Mouse (Mus musculus): ENCODE measurements at regions not wholly inside any gene's neighbourhood (a gene's known extent, or its start where the extent isn't known, plus 50 kb on each side); places are given as distances from the start of the nearest gene placed in this dataset.
"Not testable (repeated sequence)": the region's sequence is repeated elsewhere in the genome, so short reads cannot be mapped to it uniquely, and the experiment has no call there.

- no peak overlapping the region for H3K4me3 ChIP-seq
- H3K36me3 ChIP-seq, result no peaks in the 10 kb centered on the region
- H3K27ac ChIP-seq, result no peak overlapping the region
- no peaks in the 10 kb centered on the region for H3K9me3 ChIP-seq
- H3K27me3 ChIP-seq, result no peaks in the 10 kb centered on the region
- H3K4me1 ChIP-seq, result no peaks in the 10 kb centered on the region
- ATAC-seq (ENCODE audit: insufficient number of reproducible peaks, low FRiP score, low TSS enrichment, low read depth), result no peak
- 72% methylated on average over 2 of the region's 2 CpGs for WGBS
- H3K4me2 ChIP-seq, result no peak overlapping the region
- H3K9ac ChIP-seq, result no peak overlapping the region
Observed at GRCm38 (mm10) chr13:102011965-102012364, 243.9 kb upstream of the Pik3r1 start.

GRCm38 (mm10) chr13:102014514-102014913 is 246.5 kb upstream of the Pik3r1 start:
- Histone ChIP-seq H3K27ac (no peak overlapping the region), H3K9ac (no peak overlapping the region), H3K4me3 (no peak overlapping the region), H3K9me3 (no peaks in the 10 kb centered on the region), H3K27me3 (no peaks in the 10 kb centered on the region), H3K4me1 (no peaks in the 10 kb centered on the region), H3K36me3 (no peaks in the 10 kb centered on the region), H3K4me2 (no peak overlapping the region)
- 76% methylated on average over 2 of the region's 2 CpGs for WGBS
- ATAC-seq (ENCODE audit: insufficient number of reproducible peaks, low FRiP score, low TSS enrichment, low read depth), result no peak

- Histone ChIP-seq H3K9me3 (no peaks in the 10 kb centered on the region), H3K36me3 (no peaks in the 10 kb centered on the region), H3K4me3 (no peak overlapping the region), H3K27me3 (no peaks in the 10 kb centered on the region), H3K4me2 (no peak overlapping the region), H3K27ac (no peak overlapping the region), H3K9ac (no peak overlapping the region), H3K4me1 (no peaks in the 10 kb centered on the region)
- ATAC-seq (ENCODE audit: insufficient number of reproducible peaks, low FRiP score, low TSS enrichment, low read depth), result no peak
- 62% methylated on average over 3 of the region's 3 CpGs for WGBS
Observed at GRCm38 (mm10) chr13:102014958-102015357, 246.9 kb upstream of the Pik3r1 start.

- 88% methylated on average over 5 of the region's 5 CpGs for WGBS
- Histone ChIP-seq H3K4me2 (no peak overlapping the region), H3K27ac (no peak overlapping the region), H3K36me3 (no peaks in the 10 kb centered on the region), H3K9ac (no peak overlapping the region), H3K4me3 (no peak overlapping the region), H3K4me1 (no peaks in the 10 kb centered on the region), H3K9me3 (no peaks in the 10 kb centered on the region), H3K27me3 (no peaks in the 10 kb centered on the region)
- no peak for ATAC-seq (ENCODE audit: insufficient number of reproducible peaks, low FRiP score, low TSS enrichment, low read depth)
Observed at GRCm38 (mm10) chr13:102016518-102016917, 248.5 kb upstream of the Pik3r1 start.

GRCm38 (mm10) chr13:102022273-102022672 is 254.3 kb upstream of the Pik3r1 start:
- 64% methylated on average over 1 of the region's 1 CpGs for WGBS
- 0 out of 2 replicates have a peak, but pooled peaks have one; percentile 24 for ATAC-seq (ENCODE audit: insufficient number of reproducible peaks, low FRiP score, low TSS enrichment, low read depth)
- Histone ChIP-seq H3K4me3 (no peak overlapping the region), H3K36me3 (no peaks in the 10 kb centered on the region), H3K27me3 (no peaks in the 10 kb centered on the region), H3K9ac (no peak overlapping the region), H3K9me3 (no peaks in the 10 kb centered on the region), H3K27ac (no peak overlapping the region), H3K4me1 (no peaks in the 10 kb centered on the region), H3K4me2 (no peak overlapping the region)

GRCm38 (mm10) chr13:102022757-102023156 is 254.7 kb upstream of the Pik3r1 start:
- H3K9me3 ChIP-seq, result no peaks in the 10 kb centered on the region
- H3K27ac ChIP-seq, result no peak overlapping the region
- H3K4me3 ChIP-seq, result no peak overlapping the region
- H3K27me3 ChIP-seq, result no peaks in the 10 kb centered on the region
- no peaks in the 10 kb centered on the region for H3K36me3 ChIP-seq
- ATAC-seq (ENCODE audit: insufficient number of reproducible peaks, low FRiP score, low TSS enrichment, low read depth), result no peak
- H3K4me1 ChIP-seq, result no peaks in the 10 kb centered on the region
- no peak overlapping the region for H3K9ac ChIP-seq
- H3K4me2 ChIP-seq, result no peak overlapping the region
- WGBS, result 89% methylated on average over 4 of the region's 4 CpGs

- no peaks in the 10 kb centered on the region for H3K27me3 ChIP-seq
- H3K36me3 ChIP-seq, result no peaks in the 10 kb centered on the region
- no peaks in the 10 kb centered on the region for H3K4me1 ChIP-seq
- no peak overlapping the region for H3K4me3 ChIP-seq
- ATAC-seq (ENCODE audit: insufficient number of reproducible peaks, low FRiP score, low TSS enrichment, low read depth), result no peak
- H3K27ac ChIP-seq, result no peak overlapping the region
- H3K9ac ChIP-seq, result no peak overlapping the region
- H3K9me3 ChIP-seq, result no peaks in the 10 kb centered on the region
- 95% methylated on average over 1 of the region's 1 CpGs for WGBS
- no peak overlapping the region for H3K4me2 ChIP-seq
Observed at GRCm38 (mm10) chr13:102023624-102024023, 255.6 kb upstream of the Pik3r1 start.

GRCm38 (mm10) chr13:102025138-102025537 is 257.1 kb upstream of the Pik3r1 start:
- Histone ChIP-seq H3K4me2 (no peak overlapping the region), H3K9ac (no peak overlapping the region), H3K4me3 (no peak overlapping the region), H3K36me3 (no peaks in the 10 kb centered on the region), H3K27ac (no peak overlapping the region), H3K9me3 (no peaks in the 10 kb centered on the region), H3K4me1 (no peaks in the 10 kb centered on the region), H3K27me3 (no peaks in the 10 kb centered on the region)
- WGBS, result 74% methylated on average over 3 of the region's 3 CpGs
- ATAC-seq (ENCODE audit: insufficient number of reproducible peaks, low FRiP score, low TSS enrichment, low read depth), result no peak

- not testable (repeated sequence) for H3K36me3 ChIP-seq; H3K4me2 ChIP-seq; H3K9me3 ChIP-seq; H3K9ac ChIP-seq; H3K4me3 ChIP-seq; H3K4me1 ChIP-seq; H3K27me3 ChIP-seq; ATAC-seq (ENCODE audit: insufficient number of reproducible peaks, low FRiP score, low TSS enrichment, low read depth); H3K27ac ChIP-seq
- 86% methylated on average over 2 of the region's 2 CpGs for WGBS
Observed at GRCm38 (mm10) chr13:102025547-102025946, 257.5 kb upstream of the Pik3r1 start.

GRCm38 (mm10) chr13:102031416-102031815 is 263.4 kb upstream of the Pik3r1 start:
- Histone ChIP-seq H3K9ac (no peak overlapping the region), H3K4me2 (no peak overlapping the region), H3K36me3 (no peaks in the 10 kb centered on the region), H3K27me3 (no peaks in the 10 kb centered on the region), H3K9me3 (no peaks in the 10 kb centered on the region), H3K4me1 (no peaks in the 10 kb centered on the region), H3K27ac (no peak overlapping the region), H3K4me3 (no peak overlapping the region)
- no peak for ATAC-seq (ENCODE audit: insufficient number of reproducible peaks, low FRiP score, low TSS enrichment, low read depth)
- WGBS, result 59% methylated on average over 4 of the region's 4 CpGs

GRCm38 (mm10) chr13:102034484-102034883 is 266.5 kb upstream of the Pik3r1 start:
- H3K4me3 ChIP-seq, result no peak overlapping the region
- no peak overlapping the region for H3K4me2 ChIP-seq
- H3K9ac ChIP-seq, result no peak overlapping the region
- WGBS, result 55% methylated on average over 4 of the region's 4 CpGs
- no peaks in the 10 kb centered on the region for H3K27me3 ChIP-seq
- ATAC-seq (ENCODE audit: insufficient number of reproducible peaks, low FRiP score, low TSS enrichment, low read depth), result no peak
- H3K9me3 ChIP-seq, result no peaks in the 10 kb centered on the region
- no peaks in the 10 kb centered on the region for H3K4me1 ChIP-seq
- H3K36me3 ChIP-seq, result no peaks in the 10 kb centered on the region
- no peak overlapping the region for H3K27ac ChIP-seq

GRCm38 (mm10) chr13:102036001-102036400 is 268.0 kb upstream of the Pik3r1 start:
- H3K4me3 ChIP-seq, result no peak overlapping the region
- H3K27ac ChIP-seq, result no peak overlapping the region
- no peak overlapping the region for H3K9ac ChIP-seq
- no peak for ATAC-seq (ENCODE audit: insufficient number of reproducible peaks, low FRiP score, low TSS enrichment, low read depth)
- no peaks in the 10 kb centered on the region for H3K36me3 ChIP-seq
- H3K9me3 ChIP-seq, result no peaks in the 10 kb centered on the region
- WGBS, result 55% methylated on average over 5 of the region's 5 CpGs
- no peak overlapping the region for H3K4me2 ChIP-seq
- no peaks in the 10 kb centered on the region for H3K4me1 ChIP-seq
- H3K27me3 ChIP-seq, result no peaks in the 10 kb centered on the region

GRCm38 (mm10) chr13:102036819-102037624 is 269.0 kb upstream of the Pik3r1 start:
- 81% methylated on average over 7 of the region's 7 CpGs for WGBS
- no peak for ATAC-seq (ENCODE audit: insufficient number of reproducible peaks, low FRiP score, low TSS enrichment, low read depth)
- no peaks in the 10 kb centered on the region for H3K4me1 ChIP-seq

More at GRCm38 (mm10) chr13:102036819-102037624, 269.0 kb upstream of the Pik3r1 start:
- H3K4me3 ChIP-seq, result no peak overlapping the region
- no peaks in the 10 kb centered on the region for H3K36me3 ChIP-seq
- H3K9ac ChIP-seq, result no peak overlapping the region
- no peak overlapping the region for H3K27ac ChIP-seq
- no peaks in the 10 kb centered on the region for H3K9me3 ChIP-seq
- no peaks in the 10 kb centered on the region for H3K27me3 ChIP-seq
- H3K4me2 ChIP-seq, result no peak overlapping the region
